Mouse (Mus musculus): ENCODE data around the gene Ankrd39.
A peak's percentile ranks its signal among the peaks of the same experiment; 100 is the strongest.

Gene Ankrd39

DNA sequence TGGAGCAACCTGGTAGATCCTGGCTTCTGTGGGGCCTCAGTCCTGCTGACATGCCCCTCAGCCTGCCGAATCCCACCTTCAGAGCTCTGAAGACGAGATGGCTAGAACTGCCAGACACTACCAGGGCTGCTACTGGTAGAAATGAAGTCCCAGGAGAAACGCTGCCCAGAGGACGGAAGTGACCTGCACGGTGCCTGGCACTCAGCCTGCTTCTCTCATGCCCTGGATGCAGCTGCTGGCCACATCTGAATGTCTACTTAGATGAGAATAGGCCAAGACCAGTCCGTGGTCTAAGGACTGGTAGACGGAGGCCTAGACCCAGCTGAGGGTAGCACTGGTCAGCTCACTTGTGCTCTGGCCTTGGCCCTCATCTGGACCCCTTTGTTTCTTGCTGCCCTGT, 16.3 kb downstream of the Ankrd39 start:
- no peak for DNase-seq (ENCODE audit: low spot score in 2 of 2)

GRCm38 (mm10) chr1:36530485-36530884, 16.8 kb downstream of the Ankrd39 start:
- DNase-seq (ENCODE audit: low spot score in 2 of 2), result no peak

GRCm38 (mm10) chr1:36529875-36530274, 17.4 kb downstream of the Ankrd39 start:
- no peak for DNase-seq (ENCODE audit: low spot score in 2 of 2)

DNA sequence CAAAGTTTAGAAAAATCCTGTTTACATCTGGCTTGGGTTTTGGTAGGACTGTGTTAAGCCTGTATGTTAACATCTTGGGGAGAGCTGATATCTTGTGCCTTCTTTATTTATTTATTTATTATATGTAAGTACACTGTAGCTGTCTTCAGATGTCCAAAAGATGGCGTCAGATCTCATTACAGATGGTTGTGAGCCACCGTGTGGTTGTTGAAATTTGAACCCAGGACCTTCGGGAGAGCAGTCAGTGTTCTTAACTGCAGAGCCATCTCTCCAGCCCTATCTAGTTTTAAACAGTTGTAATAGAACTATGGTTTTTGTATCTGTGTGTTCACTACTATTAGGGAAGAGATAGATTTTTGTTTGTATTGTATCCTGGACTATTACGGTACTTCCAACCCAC, 18.0 kb downstream of the Ankrd39 start:
- no peak for DNase-seq (ENCODE audit: low spot score in 2 of 2)

- no peak for DNase-seq (ENCODE audit: low spot score in 2 of 2)
These were observed 18.9 kb downstream of the Ankrd39 start for GRCm38 (mm10) chr1:36528351-36528750.

GRCm38 (mm10) chr1:36526903-36527302, 20.3 kb downstream of the Ankrd39 start:
- DNase-seq (ENCODE audit: low spot score in 2 of 2), result no peak

DNA sequence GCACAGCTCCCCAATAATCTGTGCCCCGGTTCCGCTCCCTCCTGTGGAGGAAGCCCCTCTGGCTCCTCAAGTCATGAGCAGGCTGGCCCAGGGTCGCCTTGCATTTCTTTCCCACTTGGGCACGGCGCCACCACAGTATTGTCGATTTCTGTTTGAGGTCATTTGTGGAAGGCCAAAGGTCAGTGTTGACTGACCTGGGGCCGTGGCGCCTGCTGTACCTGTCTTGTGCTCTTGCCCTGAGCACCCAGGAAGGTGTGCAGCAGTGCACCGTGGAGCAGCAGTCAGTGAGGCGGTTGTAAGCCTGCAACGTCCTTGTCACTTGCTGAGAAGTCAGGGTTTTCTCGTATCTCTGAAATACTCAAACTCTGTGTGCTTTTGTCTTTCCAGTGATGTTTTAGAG, 21.5 kb downstream of the Ankrd39 start:
- no peak for DNase-seq (ENCODE audit: low spot score in 2 of 2)

GRCm38 (mm10) chr1:36524058-36524457, 23.2 kb downstream of the Ankrd39 start:
- DNase-seq (ENCODE audit: low spot score in 2 of 2), result no peak

- DNase-seq (ENCODE audit: low spot score in 2 of 2), result no peak
These were observed 23.8 kb downstream of the Ankrd39 start for GRCm38 (mm10) chr1:36523332-36524013.

- DNase-seq (ENCODE audit: low spot score in 2 of 2), result no peak
These were observed 25.0 kb downstream of the Ankrd39 start for GRCm38 (mm10) chr1:36522210-36522609.

DNA sequence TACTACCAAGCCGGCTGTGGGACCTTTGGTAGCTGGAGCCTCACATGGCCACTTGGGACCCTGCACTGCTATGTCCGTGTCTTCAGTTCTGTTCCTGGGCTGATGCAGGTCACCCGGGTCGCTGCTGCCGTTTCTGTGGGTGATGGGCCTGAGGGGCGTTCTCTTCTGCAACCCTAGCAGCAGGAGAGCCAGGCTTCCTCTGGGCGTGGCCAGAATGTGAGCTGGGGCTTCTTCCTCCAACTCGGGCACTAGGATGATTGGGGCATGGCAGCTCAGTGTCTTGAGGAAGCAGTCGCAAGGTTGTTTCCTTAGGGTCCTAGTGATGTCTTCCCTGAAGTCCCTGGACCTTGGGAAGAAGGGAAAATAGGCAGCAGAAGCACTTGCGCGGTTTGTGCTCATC, 27.6 kb downstream of the Ankrd39 start:
- DNase-seq (ENCODE audit: low spot score in 2 of 2), result no peak

GRCm38 (mm10) chr1:36518259-36518658, 29.0 kb downstream of the Ankrd39 start:
- no peak for DNase-seq (ENCODE audit: low spot score in 2 of 2)

DNA sequence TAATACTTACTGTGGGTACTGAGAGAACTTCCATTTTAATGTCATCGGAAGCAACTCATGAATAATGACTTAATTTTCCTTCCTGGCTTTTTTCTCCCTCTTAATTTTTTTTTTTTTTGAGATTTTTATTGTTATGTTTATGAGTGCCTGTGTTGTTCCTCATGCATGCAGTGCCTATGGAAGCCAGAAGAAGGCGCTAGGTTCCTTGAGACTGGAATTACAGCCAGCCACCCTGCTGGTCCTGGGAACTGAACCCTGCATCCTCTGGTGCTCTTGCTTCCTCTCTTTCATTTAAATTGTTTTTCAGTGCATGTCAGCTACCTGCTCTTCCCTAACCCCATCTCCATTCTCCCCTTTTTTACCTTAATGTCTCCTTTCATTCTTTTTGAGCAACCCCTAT, 33.5 kb downstream of the Ankrd39 start:
- no peak for DNase-seq (ENCODE audit: low spot score in 2 of 2)

DNA sequence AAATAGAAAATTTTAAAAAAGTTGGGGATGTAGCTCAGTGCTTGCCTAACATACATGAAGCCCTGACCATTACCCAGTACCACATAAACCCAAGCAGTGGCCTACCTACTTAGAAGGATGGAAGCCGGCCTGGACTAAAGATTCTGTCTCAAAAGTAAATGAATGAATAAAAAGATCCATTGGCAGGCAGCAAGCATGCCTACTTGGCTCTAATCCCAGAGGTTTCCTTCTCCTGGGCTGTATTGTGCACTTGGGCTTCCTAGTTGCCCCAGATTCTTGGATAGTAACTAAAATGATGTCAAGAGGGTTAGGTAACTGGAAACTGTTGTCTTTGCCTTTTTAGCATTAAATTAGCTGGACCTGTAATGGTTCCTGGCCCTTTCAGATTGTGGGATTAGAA, 33.9 kb downstream of the Ankrd39 start:
- DNase-seq (ENCODE audit: low spot score in 2 of 2), result no peak

GRCm38 (mm10) chr1:36512966-36513280, 34.3 kb downstream of the Ankrd39 start:
- no peak for DNase-seq (ENCODE audit: low spot score in 2 of 2)

GRCm38 (mm10) chr1:36512089-36512965, 34.9 kb downstream of the Ankrd39 start:
- DNase-seq (ENCODE audit: low spot score in 2 of 2), result peak in 1 of 2 experiments; percentile 51

DNA sequence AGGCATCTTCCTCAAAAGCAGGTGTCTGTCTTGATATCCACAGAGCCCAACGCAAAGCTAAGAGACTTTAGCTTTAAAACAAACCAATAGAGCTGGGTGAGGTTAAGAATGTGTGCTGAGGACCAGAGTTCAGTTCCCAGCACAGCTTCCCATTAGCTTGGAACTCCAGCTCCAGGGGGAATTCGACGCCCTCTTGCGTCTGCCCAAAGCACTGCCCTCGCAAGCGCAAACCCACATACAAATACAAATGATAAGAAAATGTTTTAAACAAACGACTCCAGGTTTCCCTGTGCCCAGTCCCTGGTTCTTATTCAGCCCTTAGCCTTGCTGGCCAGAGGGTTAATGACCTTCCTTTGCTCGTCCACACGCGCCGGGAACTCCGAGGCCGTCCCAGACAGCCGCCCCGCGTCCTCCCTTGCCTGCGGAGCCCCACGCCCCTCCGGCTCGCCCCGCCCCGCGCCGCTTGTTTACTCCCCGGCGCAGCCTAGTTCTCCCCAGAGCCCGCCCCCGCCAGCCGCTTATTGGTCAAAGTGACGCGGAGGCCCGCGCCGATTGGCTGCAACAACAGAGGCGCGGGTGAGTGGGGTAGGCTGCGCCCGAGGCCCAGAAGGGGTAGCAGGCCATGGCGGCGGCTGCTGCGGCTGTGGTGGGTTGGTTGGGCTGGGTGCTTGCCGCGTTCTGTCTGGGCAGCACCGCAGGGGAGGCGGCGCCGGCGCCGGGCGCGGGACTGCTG, 35.8 kb downstream of the Ankrd39 start, which contains the start of gene Cnnm3:
TSS of gene Cnnm3 (plus strand) at position 579 of the 733 bp plus-strand sequence.
- DNase-seq (ENCODE audit: low spot score in 2 of 2), result peak; percentile 96 to 99

- no peak for DNase-seq (ENCODE audit: low spot score in 2 of 2)
These were observed 39.0 kb downstream of the Ankrd39 start for GRCm38 (mm10) chr1:36508238-36508637.

- DNase-seq (ENCODE audit: low spot score in 2 of 2), result peak in 1 of 2 experiments; percentile 65
These were observed 46.0 kb downstream of the Ankrd39 start for GRCm38 (mm10) chr1:36501261-36501660.

DNA sequence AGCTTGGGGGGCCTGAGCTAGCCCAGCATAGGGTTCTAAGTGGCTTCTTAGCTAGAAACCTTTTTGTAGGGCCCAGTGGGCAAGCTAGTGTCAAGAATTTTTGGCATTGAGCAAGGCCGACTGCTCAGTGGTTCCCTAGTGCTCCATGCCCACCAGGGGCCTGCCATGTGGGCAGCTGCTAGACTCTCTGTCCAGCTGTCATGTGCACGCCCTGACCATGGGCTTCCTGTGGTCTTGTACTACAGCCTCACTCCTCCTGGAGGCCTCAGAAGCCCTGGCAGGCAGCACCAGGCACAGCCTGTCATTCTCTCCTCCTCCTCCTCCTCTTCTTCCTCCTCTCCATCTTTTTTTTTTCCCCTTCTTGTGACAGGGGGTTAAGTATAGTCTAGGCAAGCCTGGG, 49.9 kb downstream of the Ankrd39 start:
- no peak for DNase-seq (ENCODE audit: low spot score in 2 of 2)

DNA sequence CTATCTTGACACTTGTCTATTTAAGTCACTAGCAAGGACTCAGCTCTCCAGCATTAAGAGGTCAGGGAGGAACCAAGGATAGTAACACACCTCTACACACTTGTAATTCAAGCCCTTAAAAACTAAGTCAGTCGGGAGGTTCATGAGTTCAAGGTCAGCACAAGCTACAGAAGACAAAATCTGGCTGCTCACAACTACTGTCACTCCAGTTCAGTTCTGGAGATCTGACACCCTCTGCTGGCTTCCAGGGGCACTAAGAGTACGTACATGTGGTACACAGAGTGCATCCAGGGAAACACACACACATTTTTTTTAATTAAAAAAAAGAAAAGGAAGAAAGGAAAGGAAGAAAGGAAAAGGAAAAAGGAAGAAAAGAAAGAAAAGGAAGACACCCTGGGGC, 50.5 kb downstream of the Ankrd39 start:
- no peak for DNase-seq (ENCODE audit: low spot score in 2 of 2)

DNA sequence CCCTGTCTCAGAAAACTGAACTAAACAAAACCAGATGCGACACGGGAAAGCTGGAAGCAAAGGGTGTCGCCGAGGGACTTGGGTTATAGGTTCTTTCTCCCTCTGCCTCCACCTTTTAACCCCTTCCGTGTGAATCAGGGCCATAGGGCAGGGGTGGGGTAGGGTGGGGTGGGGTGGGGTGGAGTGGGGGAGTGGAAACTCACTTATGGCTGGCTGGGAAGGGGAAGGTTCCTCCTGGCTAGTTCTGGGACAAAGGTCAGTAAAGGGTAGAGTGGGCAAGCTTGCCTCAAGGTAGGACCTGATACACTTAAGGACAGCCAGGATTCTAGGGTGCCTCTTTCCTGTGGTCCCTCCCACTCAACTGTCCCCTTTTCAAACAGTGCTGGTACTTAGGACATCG, 53.9 kb downstream of the Ankrd39 start:
- no peak for DNase-seq (ENCODE audit: low spot score in 2 of 2)
